Mouse (Mus musculus): Measurements from ENCODE around the gene Col6a3.

The Col6a3 gene

DNA sequence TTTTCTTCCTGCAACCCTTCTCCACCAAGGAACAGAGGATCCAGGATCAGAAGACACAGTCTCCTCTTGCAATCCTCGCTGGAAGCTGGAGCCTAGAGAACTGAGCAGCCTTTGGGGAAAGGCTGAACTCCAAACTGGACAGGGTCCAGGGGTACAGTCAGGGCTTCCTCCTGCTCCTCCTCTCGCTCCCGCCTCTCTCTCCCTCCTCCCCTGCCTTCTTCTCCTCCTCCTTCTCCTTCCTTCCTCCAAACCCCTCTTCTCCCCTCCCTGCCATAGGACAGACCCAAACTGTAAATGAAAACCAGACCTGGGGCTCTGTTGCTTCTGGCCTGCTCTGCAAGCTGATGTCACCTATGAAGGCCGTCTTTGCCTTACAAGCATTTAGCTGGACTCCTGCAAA lies at the start of gene Col6a3:
Gene Col6a3, minus strand, starts transcription at position 136 of the 400 bp plus-strand sequence.
- DNase-seq (ENCODE audit: low read depth in 2 of 2, low spot score in 2 of 2), result no peak

DNA sequence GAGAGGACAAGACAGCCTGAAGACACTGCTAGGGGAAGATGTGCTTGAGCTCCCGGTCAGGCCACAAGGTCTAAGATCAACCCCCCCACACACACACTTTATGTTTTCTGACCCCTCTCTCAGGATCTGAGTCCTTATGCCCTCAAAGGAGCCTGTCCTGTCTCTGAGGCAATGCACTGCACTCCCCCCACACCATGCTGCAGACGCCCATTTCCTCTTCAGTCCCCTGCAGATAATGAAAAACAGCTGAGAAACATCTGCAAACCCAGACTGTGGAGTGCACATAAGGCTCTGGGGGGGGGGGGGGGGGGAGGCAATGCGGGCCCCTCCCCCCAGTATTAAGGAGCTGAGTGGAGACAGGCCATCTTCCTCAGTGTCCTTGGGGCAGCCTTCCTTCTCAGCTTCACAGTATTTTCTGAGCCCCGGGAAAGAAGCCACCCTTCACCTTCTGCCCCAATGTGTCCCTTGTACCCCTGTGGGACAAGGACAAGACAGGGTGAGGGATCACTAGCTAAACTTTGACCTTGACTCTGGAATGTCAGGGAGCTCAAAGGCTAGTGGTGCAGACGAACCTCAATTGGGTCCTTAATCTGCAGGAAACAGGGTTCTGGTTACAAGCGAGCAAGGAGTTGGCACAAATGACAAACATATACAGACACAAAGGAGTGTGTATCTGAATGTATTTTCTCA lies 42.1 kb upstream of the Col6a3 start:
- no peak for DNase-seq (ENCODE audit: low read depth in 2 of 2, low spot score in 2 of 2)

DNA sequence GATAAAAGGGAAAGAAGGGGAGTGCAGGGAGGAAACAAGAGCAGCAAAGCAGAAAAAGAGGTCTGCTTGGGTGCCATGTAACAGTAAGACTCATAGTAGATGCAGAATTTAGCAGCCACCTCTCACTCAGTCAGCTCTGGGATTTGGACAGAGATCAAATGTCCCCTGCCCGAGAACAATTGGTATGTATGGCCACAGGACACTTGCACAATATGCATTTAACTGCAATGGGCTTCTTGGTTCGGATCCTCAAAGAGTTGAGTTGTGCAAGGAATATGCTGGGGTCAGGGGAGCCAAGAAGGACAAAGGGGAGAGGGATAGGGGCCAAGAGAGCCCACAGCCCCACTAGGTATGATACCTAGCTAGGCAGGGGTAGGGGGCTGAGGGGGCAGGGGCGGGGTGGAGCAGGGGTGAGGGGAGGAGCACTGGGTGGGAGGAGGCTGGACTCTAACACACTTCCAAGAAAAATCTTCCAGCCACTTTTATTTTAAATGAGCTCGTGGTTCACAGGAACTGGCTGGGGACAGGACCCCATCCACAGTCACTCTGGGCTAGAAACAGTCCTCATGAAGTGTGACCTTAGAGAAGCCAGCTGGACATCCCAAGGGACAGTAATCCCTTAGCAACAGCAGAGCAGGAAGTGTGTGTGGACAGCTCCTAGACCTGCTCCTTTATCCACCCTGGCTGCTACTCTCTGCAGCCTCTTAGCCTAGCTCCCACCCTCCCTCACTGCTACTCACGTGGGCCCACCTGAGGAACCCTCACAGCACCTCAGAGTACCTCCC lies 32.9 kb upstream of the Col6a3 start:
- no peak for DNase-seq (ENCODE audit: low read depth in 2 of 2, low spot score in 2 of 2)

DNA sequence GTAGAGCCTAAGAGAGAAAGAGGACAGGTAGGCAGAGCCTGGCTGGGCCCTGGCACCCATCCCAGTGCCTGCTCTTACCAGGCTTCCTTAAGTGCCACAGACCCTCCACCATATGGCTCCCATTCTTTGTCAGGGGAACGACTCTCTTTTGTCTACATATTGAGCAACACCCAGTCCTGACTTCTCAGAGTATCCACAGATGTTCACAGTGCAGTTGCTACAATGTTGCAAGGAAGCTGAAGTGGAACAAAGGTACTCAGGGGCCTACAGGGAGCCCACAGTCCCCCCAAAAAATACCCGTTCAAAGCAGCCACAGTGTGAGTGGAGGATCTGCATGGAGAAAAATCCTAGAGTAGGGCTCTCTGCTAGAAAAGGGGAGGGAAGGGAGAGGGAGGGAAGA lies 32.2 kb upstream of the Col6a3 start:
- no peak for DNase-seq (ENCODE audit: low read depth in 2 of 2, low spot score in 2 of 2)

DNA sequence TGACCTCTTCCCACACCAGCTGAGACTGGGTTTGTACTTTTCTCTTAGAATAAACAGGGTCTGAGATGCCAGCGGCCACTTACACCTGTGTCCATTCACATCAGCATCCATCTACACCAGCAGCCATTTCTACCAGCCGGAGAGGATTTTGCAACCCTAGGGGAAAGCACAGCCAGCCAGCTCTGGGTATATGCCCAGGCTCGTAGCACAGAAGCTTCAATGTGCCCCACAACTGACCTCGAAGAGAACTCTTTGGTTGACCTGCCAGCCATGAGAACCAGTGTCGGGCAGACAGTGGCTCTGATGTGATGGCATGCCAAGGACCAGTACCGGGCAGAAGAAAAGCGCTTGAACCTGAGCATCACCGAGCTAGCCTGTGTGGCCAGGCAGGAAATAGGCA lies 31.6 kb upstream of the Col6a3 start:
- DNase-seq (ENCODE audit: low read depth in 2 of 2, low spot score in 2 of 2), result no peak

DNA sequence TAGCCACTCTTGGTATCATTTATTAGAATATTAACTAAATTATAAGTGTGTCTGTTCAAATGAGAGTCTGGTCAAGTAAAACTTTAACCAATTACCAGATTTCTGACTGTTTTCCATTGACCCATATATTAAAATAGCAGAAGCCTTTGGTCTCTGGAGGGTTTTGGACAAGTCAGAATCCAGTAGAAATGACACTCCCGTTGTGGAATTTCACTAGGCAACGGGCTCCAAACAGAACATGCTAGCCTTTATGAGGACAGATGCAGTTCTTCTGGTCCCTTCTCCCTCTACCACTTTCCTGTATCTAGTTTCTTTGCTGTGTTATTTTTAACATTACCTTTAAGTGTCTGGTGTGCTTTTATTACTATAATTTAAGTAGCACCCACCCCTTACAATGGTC lies 26.8 kb upstream of the Col6a3 start:
- DNase-seq (ENCODE audit: low read depth in 2 of 2, low spot score in 2 of 2), result no peak

DNA sequence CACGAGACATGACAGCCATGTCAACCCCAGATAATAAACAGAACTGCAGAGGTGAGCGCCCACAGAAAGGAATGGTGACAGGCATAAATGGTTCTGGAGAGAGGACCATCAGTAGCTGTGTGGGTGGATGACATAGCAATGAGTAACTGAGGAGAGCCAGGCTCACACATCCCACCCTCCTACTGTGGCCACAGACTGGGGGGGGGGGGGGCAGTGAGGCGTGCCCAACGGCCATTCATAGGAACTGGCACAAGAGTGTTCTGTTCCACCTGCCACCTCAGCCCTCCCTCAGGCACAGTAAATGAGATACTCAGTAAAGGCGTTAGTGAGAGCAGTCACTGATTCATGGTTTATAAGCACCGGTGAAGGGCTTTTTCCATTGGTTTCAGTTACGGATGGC lies 23.0 kb upstream of the Col6a3 start:
- no peak for DNase-seq (ENCODE audit: low read depth in 2 of 2, low spot score in 2 of 2)

DNA sequence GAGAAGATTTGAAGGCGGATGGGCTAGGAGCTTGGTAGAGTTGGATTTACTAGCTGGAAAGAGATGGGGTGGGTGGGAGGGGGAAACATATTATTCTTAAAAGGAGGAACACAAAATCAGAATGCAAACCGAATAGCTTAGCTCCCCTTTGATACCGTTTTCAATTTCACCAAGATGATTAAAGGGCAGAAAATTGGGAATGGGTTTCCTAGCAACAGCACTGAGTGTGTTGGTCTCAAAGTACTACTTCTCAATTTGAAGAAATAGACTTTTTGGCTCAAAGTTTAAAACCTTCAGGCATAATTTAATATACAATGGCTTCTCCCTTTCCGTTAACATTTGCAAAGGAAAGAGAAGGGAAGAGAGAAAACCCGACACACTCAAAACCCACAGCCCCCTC lies 12.1 kb upstream of the Col6a3 start:
- DNase-seq (ENCODE audit: low read depth in 2 of 2, low spot score in 2 of 2), result no peak

DNA sequence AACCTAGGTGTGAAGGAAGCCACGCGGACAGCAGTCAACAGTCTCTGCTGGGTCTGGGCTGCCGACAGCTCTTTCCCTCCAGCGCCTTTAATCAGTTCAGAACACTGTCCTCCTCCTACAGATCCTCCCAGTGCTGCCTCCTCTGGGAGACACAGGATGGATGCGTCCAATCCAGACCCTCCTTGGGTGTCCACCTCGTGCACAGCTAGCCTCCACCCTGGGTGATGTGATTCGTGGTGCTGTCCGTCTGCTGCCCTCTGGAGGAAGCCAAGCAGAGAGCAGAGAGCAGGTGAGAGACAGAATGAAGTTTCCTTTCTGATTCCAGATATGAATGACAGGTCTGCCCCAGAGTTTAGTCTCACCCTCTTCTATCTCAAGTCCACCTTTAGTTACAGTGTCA lies 6.1 kb upstream of the Col6a3 start:
- DNase-seq (ENCODE audit: low read depth in 2 of 2, low spot score in 2 of 2), result no peak

DNA sequence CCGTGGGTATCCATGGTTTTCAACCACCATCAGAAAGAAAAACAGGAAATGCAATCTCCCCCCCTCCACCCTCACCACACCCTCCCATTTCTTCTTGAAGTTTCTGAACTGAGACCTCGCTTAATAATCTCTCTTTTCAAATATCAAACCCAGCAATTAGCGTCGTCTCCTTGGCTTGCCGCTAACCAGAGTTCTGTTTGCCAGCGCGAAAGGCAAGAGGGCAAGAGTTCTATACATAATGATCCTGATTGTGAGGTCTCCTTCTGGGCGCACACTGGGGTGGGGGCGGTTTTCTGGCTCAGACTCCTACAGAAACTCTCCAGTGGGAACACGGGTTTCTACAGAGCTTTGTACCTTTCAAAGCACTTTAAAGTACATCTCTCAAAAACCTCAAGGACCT lies 1.4 kb upstream of the Col6a3 start:
- DNase-seq (ENCODE audit: low read depth in 2 of 2, low spot score in 2 of 2), result no peak

DNA sequence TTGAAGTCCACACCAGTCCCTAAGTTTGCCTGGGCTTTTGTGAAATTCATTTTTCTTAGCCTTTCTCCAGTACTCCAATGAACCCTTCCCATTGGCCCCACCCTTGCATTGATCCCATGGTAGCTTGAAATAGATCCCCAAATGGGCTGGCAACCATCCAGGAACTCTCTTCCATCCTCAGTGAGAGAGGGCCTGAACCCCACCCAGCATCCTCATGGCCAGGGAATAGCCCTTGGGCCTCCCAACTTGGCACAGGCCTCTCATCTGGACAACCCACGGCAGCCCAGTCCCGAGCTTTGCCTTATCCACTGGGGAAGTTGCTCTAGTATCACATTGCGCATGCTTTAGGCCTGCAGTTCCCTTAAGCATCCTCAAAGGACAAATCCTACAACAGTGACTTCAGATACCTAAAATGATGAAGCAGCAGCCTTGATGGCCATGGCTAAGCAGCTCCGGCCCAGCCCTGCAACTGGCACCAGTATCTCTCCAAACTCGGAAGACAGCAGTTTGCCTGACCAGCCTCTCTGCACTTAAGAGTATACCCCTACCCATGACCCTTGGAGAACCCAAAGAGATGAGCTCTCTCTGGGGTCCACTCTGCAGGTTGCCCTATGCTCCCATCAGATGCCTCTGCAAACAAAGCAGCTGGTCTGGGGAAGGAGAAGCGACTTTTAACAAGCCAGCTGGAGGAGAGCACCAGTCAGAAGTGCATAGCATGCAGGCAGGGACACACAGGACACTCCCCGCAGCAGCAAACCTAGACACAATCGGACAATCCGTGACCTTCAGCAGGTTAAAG lies 783 bp downstream of the Col6a3 start:
- no peak for DNase-seq (ENCODE audit: low read depth in 2 of 2, low spot score in 2 of 2)

DNA sequence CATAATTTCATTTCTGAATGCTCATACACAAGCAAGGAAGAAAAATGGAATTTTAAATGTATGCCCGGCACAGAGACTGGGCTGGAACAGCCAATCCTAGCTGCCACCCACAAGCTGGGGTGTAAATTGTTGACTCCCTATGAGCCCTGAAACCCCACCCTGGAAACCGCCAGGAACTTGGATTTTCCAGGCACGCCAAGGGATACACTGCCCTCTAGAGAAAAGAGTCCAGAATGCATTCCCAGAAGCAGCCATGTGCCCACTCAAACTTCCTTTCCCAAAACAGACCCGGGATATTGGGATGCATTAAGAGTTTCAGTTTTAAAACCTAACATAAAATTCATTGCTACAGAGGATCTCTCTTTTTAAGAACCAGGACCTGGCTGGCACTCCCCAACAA lies 3.5 kb downstream of the Col6a3 start:
- DNase-seq (ENCODE audit: low read depth in 2 of 2, low spot score in 2 of 2), result no peak

DNA sequence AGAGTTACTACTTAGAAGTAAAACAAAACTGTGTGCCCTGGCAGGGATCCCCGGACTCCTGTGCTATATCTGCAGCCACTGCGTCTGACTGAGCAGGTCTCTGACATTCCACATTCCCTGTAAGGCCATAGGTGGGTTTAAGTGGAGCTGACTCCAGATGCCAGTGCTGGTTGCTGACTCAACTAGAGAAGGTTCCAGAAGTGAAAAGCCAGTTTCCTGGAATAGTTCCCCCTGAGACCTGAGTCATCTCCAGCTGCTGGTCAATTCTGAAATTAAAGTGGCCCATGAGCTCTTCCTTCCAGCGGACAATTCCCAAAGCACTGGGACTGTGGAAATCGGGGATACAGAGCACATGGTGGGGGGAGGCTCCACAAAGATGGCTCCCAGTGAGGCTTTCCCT lies 5.1 kb downstream of the Col6a3 start:
- no peak for DNase-seq (ENCODE audit: low read depth in 2 of 2, low spot score in 2 of 2)

DNA sequence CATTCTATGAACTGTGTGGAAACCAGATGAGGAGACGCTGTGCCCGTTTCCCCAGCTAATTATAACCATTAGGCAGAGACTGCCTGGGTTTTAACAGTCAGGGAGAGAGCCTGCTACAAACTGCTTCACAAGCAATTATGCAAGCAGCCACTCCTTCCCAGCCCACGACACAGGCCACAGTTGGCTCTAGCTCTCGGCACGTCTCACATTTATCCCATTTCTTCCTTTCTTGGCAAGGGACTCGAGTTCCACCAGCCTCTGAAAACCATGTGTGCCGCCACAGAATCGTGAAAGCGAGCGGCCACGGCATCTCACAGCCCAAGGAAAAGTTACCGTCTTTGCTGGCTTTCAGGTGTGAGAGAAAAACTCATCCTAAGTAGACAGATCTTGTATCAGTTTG lies 5.5 kb downstream of the Col6a3 start:
- DNase-seq (ENCODE audit: low read depth in 2 of 2, low spot score in 2 of 2), result no peak

DNA sequence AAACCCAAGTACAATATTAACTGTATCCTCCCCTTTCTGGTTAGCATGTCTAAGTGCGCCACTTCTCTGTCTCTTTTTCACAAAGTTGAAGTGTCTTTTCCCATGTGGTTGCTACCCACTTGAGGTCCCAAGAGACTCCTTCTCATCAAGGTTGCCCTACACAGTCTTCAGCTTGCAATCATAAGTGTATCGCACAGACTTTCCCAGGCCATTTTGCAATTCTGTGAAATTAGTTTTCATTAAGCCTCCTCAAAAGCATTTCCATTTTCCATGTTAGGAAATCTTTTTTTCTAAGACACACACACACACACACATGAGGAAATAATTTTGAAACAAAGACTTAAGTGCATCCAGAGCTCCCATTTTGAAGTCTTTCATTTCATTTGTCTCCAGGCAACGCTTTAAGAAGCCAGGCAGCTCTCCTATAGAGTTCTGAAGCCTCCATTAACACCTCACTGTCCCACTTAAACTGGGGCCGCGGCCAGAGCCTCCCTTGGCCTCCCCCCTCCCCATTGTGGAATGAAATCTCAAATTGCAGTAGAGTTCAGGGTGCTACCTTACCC lies 7.5 kb downstream of the Col6a3 start:
- no peak for DNase-seq (ENCODE audit: low read depth in 2 of 2, low spot score in 2 of 2)

DNA sequence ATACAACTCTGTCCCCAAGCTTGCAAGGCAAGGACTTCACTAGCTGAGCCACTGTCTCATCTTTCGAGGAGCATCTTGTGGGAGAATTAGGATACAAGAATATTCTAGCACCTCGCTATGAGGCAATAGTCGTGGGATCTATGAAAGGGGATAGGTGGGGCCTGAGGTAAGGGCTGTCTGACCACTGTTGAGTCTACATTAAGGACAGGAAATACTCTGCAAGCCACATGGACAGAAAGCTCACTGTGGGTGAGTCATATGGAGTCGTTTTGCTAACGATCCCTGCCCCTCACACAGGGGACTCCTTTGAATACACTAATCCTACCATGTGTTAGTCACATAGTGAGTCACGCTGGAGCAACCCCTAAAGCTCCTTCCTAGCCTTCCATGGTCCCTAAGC lies 9.1 kb downstream of the Col6a3 start:
- DNase-seq (ENCODE audit: low read depth in 2 of 2, low spot score in 2 of 2), result no peak

DNA sequence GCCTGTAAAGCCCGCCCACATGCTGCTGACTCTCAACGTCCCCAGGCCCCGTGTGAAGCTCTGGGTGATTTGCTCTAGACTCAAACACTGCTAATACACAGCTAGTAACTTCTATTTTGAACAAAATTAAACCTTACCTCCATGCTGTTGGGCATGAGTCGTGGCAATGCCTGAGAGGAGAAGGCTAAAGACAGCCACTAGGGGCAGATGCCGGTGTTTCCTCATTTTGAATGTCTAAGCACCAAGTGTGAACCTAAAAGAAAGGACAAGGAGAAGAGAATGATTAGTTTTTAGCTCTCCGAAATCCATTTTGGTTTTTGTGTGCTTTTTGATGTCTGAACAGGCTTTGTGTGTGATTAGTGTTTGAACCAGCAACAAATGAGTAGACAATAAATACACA lies 13.8 kb downstream of the Col6a3 start:
- DNase-seq (ENCODE audit: low read depth in 2 of 2, low spot score in 2 of 2), result no peak

DNA sequence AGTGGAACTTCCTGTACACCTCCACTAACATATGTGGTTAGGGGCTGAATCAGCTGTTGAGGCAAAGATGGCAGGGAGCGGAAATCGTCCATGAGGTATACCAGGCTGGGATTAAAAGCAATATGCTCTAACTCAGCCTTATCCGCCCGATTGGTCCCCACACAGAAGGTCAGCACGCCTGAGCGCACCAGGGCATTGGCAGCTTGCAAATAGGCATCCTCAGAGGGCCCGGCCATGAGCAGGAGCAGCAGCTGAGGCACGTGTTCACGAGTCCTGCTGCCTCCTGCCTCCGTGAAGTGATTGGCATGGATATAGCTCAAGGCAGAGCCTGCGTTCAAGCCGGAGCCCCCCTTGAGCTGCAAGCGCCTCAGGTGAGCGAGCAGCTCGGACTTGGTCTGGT lies 30.5 kb downstream of the Col6a3 start:
- DNase-seq (ENCODE audit: low read depth in 2 of 2, low spot score in 2 of 2), result no peak

DNA sequence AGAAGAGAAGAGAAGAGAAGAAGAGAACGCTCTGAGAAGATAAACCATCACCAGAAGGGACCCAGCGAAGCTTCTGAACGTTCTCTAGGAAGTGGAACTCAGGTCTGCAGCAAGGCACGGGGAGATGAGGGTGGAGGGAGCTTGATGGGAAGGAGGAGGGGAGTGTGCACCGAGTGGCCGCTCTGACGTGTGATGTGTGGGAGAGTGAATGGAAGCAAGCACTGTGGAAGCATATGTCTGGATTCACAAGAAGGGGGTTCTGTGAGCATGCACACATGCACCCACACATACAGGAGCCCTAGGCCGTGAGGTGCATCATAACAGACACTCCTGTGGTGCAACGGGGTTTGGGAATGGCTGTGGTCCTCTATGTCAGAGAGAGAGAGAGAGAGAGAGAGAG lies 34.8 kb downstream of the Col6a3 start:
- DNase-seq (ENCODE audit: low read depth in 2 of 2, low spot score in 2 of 2), result no peak

DNA sequence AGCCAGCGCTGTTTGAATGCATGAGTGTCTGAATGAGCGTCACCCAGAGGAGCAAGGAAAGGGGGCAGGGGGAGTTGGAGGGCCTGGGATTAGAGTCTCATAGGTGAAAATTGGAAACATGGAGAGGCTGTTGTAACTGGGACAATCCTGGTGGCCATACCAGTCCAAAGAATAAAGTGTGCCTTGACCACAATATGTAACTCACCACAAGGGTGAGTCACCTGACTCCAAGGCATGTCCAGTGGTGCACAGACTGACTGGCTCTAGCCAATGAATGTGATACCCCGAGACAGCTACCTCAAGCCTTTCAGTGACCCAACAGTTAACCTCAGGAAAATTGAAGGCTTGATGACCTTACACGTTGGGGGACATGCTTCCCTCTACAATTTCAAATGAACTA lies 40.7 kb downstream of the Col6a3 start:
- no peak for DNase-seq (ENCODE audit: low read depth in 2 of 2, low spot score in 2 of 2)

DNA sequence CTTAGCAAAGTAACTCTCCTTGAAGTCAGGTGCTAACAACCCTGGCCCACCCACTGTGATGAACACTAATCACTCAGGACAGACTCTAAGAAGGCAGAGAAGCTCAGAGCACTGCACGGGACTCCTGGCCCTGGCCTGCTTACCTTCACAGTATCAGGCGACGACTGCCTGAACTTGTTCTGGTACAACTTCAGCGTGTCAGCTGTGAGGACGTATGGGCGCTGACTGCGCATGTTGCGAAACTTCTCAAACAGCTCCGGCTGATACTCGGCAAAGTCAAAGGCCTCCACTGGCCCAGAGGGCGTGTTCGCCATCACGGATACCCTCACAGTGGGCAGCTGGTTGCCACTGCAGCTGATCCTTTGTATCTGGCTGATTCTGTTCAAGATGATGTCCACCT lies 42.7 kb downstream of the Col6a3 start:
- no peak for DNase-seq (ENCODE audit: low read depth in 2 of 2, low spot score in 2 of 2)

DNA sequence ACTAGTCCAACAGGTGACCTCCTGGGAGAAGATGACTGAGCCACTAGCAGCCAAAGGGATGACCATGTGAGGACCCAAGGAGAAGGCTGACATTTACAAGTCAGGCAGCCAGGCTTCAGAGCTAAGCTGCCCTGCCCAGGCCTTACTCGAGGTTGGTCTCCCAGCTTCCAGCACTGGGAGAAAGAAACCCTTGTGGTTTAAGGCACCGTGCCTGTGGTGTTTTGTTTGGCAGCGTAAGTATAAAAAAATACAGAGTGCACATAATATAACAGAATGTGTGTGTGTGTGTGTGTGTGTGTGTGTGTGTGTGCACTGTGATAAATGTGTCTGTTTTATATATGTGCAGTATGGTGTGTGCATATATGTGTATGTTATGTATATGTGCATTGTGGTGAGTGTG lies 43.3 kb downstream of the Col6a3 start:
- DNase-seq (ENCODE audit: low read depth in 2 of 2, low spot score in 2 of 2), result no peak

All from CD8-positive naive resting alpha-beta T cell, adult 2 months (primary cell).